Mouse (Mus musculus) liver, postnatal 0 days (tissue): ENCODE results near the gene Psrc1. TPM values are rescaled to one million over a fixed set of nuclear protein-coding genes. Genes with fewer than 3 reads are reported as not detected.
A peak's percentile ranks its signal among the peaks of the same experiment; 100 is the strongest.

Experiments used
- ATAC-seq: fragments of 200-750 bp; cut with Nextera tagmentation; 2 replicates; pipeline ENCODE4 v1.8.0; 2017; ENCODE audit warnings: mild to moderate bottlenecking, moderate library complexity
- DNase-seq: peaks from one replicate; pipeline ENCODE4 v3.0.0-alpha.2; 2016
- H3K27ac ChIP-seq: fragments of 300-500 bp; sonication (generic); 2 replicates; pipeline ENCODE4 v1.5.1; 2014; ENCODE audit warnings: antibody characterized with exemption, moderate library complexity, mild to moderate bottlenecking, low read depth
- H3K27me3 ChIP-seq: fragments of 300-500 bp; sonication (generic); 2 replicates; pipeline ENCODE4 v1.6.1; 2014; ENCODE audit warnings: low read length, control low read depth, mixed read lengths; ENCODE audit not compliant: insufficient read depth
- H3K36me3 ChIP-seq: fragments of 300-500 bp; sonication (generic); replicated peaks from 2 replicates; pipeline ENCODE4 v1.6.1; 2014; ENCODE audit warnings: mild to moderate bottlenecking, control low read depth, low read length, moderate library complexity, mixed read lengths; ENCODE audit not compliant: insufficient read depth
- H3K4me1 ChIP-seq: fragments of 300-500 bp; sonication (generic); 2 replicates; pipeline ENCODE4 v1.6.1; 2014; ENCODE audit warnings: antibody characterized with exemption, mild to moderate bottlenecking, control low read depth; ENCODE audit not compliant: insufficient read depth
- H3K4me2 ChIP-seq: fragments of 300-500 bp; sonication (generic); 2 replicates; pipeline ENCODE4 v1.6.1; 2014; ENCODE audit warnings: low read depth, mild to moderate bottlenecking, low read length, moderate library complexity, mixed read lengths
- H3K4me3 ChIP-seq: fragments of 300-500 bp; sonication (generic); 2 replicates; pipeline ENCODE4 v1.5.1; 2014; ENCODE audit warnings: low read depth, low read length
- H3K9ac ChIP-seq: fragments of 300-500 bp; sonication (generic); replicated peaks from 2 replicates; pipeline ENCODE4 v1.6.1; 2014; ENCODE audit warnings: mild to moderate bottlenecking, moderate library complexity
- H3K9me3 ChIP-seq: fragments of 300-500 bp; sonication (generic); 2 replicates; pipeline ENCODE4 v1.6.1; 2016; ENCODE audit warnings: mild to moderate bottlenecking, control low read depth, low read length, mixed read lengths
- CTCF ChIP-seq: sonication (generic); IDR thresholded peaks from 2 replicates; pipeline ENCODE4 v1.5.1; 2016; ENCODE audit warnings: antibody characterized with exemption, low read depth
- EP300 ChIP-seq: IDR thresholded peaks from 2 replicates; pipeline ENCODE4 v1.6.1; 2016; ENCODE audit warnings: antibody characterized with exemption, low read depth, mild to moderate bottlenecking
- WGBS: fragments of 180-500 bp; shearing (Covaris S2); extraction: QIAGEN DNeasy Blood & Tissue Kit; methylation state at CpG from one replicate; pipeline ENCODE4 v1.1.7; 2014; ENCODE audit not compliant: insufficient replicate concordance; 5-methylcytosine and 5-hydroxymethylcytosine counted together
- polyA plus RNA-seq: library from polyadenylated mRNA; unstranded; fragments of >200 nt; fragmentation: Nextera tagmentation; extraction: Ambion mirVana; gene quantifications from 2 replicates; pipeline ENCODE4 v1.2.1, GENCODE M21; 2015

Gene Psrc1
- polyA plus RNA-seq, 1 experiment from 2014 or later: 7.8 TPM

- Histone ChIP-seq H3K4me2 (no peak overlapping the region), H3K36me3 (no peaks in the 10 kb centered on the region), H3K4me3 (no peak overlapping the region), H3K9me3 (peaks cover 16% of the 10 kb centered on the region), H3K27me3 (peaks cover 28% of the 10 kb centered on the region), H3K4me1 (peaks cover 9% of the 10 kb centered on the region; the same call in 1 of the 2 replicates), H3K9ac (no peak overlapping the region), H3K27ac (no peak overlapping the region)
- no peak for TF ChIP-seq CTCF
- no peak for TF ChIP-seq EP300
- WGBS: 92% methylated on average over 35 of the region's 35 CpGs
- ATAC-seq (no peak), DNase-seq (no peak)
Measured at GRCm38 (mm10) chr3:108413634-108414360, 30.2 kb downstream of the Psrc1 start.

- Histone ChIP-seq H3K4me1 (peaks cover 9% of the 10 kb centered on the region; the same call in 1 of the 2 replicates), H3K4me2 (peak within 1 kb of the TSS; percentile 99), H3K9me3 (peaks cover 16% of the 10 kb centered on the region), H3K27me3 (peaks cover 28% of the 10 kb centered on the region), H3K9ac (peak within 1 kb of the TSS; percentile 37), H3K36me3 (no peaks in the 10 kb centered on the region), H3K27ac (no peak within 1 kb of the TSS), H3K4me3 (peak within 1 kb of the TSS; percentile 52)
- no peak for DNase-seq
- 9% methylated on average over 57 of the region's 67 CpGs for WGBS
- peak; percentile 26; the same call in 1 of the 2 replicates for ATAC-seq
- TF ChIP-seq CTCF (no peak), EP300 (no peak)
Measured at GRCm38 (mm10) chr3:108414857-108415830, 31.5 kb downstream of the Psrc1 start, which contains the start of gene Celsr2. TSS of gene Celsr2 (minus strand) at chr3:108415552.

GRCm38 (mm10) chr3:108415831-108416223 lies 32.2 kb downstream of the Psrc1 start:
- Histone ChIP-seq H3K4me3 (peak overlapping the region; percentile 52), H3K4me2 (peak overlapping the region; percentile 99), H3K36me3 (no peaks in the 10 kb centered on the region), H3K4me1 (peaks cover 9% of the 10 kb centered on the region; the same call in 1 of the 2 replicates), H3K27me3 (peaks cover 28% of the 10 kb centered on the region), H3K9ac (peak overlapping the region; percentile 37), H3K27ac (no peak overlapping the region), H3K9me3 (peaks cover 16% of the 10 kb centered on the region)
- 3% methylated on average over 47 of the region's 48 CpGs for WGBS
- ATAC-seq: peak; percentile 77
- DNase-seq: peak; percentile 77
- no peak for TF ChIP-seq EP300
- TF ChIP-seq CTCF: no peak

DNA sequence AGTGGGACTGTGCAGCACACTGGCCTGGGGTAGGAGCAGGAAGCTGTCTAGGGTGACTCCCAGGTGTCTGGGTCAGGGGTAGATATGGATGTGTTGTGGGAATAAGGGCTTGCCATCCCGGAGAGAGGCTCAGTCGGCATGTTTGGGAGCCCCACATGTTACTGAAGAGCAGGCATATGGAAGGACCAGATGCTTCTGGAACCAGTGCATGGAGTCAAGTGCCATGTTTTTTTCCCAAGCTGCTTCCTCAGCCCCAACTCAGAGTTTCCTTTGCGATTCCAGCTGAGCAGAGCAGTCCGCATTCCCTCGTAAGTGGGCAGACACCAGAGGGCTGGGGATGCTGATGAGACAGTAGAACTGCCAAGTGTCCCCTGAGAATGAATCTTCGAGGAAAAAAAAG lies 39.4 kb downstream of the Psrc1 start:
- WGBS: 45% methylated on average over 6 of the region's 6 CpGs

DNA sequence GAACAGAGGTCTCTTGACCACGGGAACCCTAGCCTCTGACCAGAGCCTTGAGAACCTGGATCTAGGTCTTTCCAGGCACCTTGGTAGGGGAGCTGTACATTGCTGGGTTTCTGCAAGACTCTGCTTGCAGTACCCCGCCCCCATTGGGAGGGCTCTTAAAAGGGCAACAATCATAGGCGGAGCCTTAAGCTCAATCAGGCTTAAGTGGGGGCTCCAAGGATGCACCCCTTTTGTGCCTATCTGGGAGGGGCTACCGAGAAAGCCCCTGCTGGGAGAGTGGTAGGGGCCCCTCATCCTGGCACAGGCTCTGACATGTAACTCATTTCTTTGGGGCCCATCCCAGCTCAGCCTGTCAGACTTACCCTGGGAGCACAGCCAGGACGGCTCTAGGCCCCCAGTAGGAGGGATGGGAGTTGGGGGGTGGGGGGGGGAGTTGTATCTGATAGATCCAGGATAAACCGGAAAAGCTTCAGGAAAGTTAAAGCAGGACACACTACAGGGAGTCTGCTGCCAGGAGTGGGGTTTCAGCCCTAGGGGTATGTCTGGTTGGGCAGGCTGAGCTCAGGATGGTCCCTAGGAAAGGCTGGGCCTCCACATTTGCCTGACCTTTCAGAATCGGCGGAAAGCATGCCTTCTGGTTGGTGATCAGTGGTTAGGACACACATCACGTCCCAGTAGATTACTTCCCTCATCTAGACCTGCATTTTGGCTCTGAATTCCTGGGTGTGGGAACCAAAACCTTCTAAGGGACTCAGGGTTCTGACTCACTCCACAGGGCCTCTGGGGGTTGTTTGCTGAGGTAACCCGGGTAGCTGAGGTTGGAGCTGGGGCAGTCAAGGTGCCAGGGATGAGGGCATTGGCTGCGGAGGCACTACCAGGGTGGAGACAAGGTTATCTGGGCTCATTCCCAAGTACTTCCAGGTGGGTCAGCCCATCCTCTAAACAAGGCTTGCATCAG lies 40.5 kb downstream of the Psrc1 start:
- Histone ChIP-seq H3K27me3 (no peaks in the 10 kb centered on the region), H3K36me3 (peaks cover 34% of the 10 kb centered on the region), H3K4me1 (peaks cover 6% of the 10 kb centered on the region; the same call in 1 of the 2 replicates), H3K27ac (no peak overlapping the region), H3K4me3 (no peak overlapping the region), H3K9ac (no peak overlapping the region), H3K4me2 (no peak overlapping the region), H3K9me3 (no peaks in the 10 kb centered on the region)
- 28% methylated on average over 11 of the region's 11 CpGs for WGBS
- ATAC-seq (peak; percentile 31; the same call in 1 of the 2 replicates), DNase-seq (no peak)
- TF ChIP-seq CTCF (no peak), EP300 (no peak)

More for the DNA sequence above, 39.4 kb downstream of the Psrc1 start:
- ATAC-seq (no peak), DNase-seq (no peak)
- peaks cover 23% of the 10 kb centered on the region for H3K36me3 ChIP-seq
- no peaks in the 10 kb centered on the region for H3K9me3 ChIP-seq
- no peak overlapping the region for H3K4me3 ChIP-seq
- H3K4me2 ChIP-seq: no peak overlapping the region
- peaks cover 6% of the 10 kb centered on the region; the same call in 1 of the 2 replicates for H3K4me1 ChIP-seq
- H3K27ac ChIP-seq: no peak overlapping the region
- H3K9ac ChIP-seq: no peak overlapping the region
- H3K27me3 ChIP-seq: no peaks in the 10 kb centered on the region
- no peak for TF ChIP-seq CTCF
- no peak for TF ChIP-seq EP300
